Comparison of ENCODE assay signal across 9 mouse cellular contexts in genomic region chr1:132389886-132390585, GRCm38 (mm10). TPM values are rescaled to one million over a fixed set of nuclear protein-coding genes. Genes with fewer than 3 reads are reported as not detected.
A peak's percentile ranks its signal among the peaks of the same experiment; 100 is the strongest.
DNase-seq lines count a peak whose midpoint lies in the region; ATAC-seq lines count a peak whose summit lies in the region.
"Had no signal": no experiment of that assay in that cellular context is flagged by ENCODE, and none has a peak within 500 bp of the region (broad histone marks: within the 10 kb centered on the region; RNA-seq: fewer than 3 reads in every experiment).

No protein-coding gene starts in this region.

- peaks cover 47% of the 10 kb centered on the region for H3K4me1 ChIP-seq in hindbrain, embryonic 16.5 days (ENCODE audit: control insufficient read depth, insufficient read depth, low read depth, low read length)

- 0 out of 2 replicates have a peak, but pooled peaks have one; percentile 21 for ATAC-seq in hindbrain, embryonic 16.5 days
- ATAC-seq in megakaryocyte-erythroid progenitor cell, adult 5-6 weeks (replicated peaks; ENCODE audit: low FRiP score, low TSS enrichment, poor library complexity, severe bottlenecking) = peak; percentile 83
- ATAC-seq: Patski had no signal

- peak overlapping the region; percentile 91 for H3K27ac ChIP-seq in hindbrain, embryonic 16.5 days (ENCODE audit: low read depth, low read length)

- H3K4me2 ChIP-seq in hindbrain, embryonic 16.5 days (ENCODE audit: low read length) = peak overlapping the region; percentile 91

- intact Hi-C loops in left cerebral cortex, postnatal 10 days (cut with DNase I) = loop anchor here (5.0 kb wide), 1 partner anchor 42 kb away; no protein-coding TSS in a partner anchor

- H3K27me3 ChIP-seq in hindbrain, embryonic 16.5 days (replicated peaks; ENCODE audit: control insufficient read depth, insufficient read depth, low read length) = no peaks in the 10 kb centered on the region

- H3K36me3 ChIP-seq in hindbrain, embryonic 16.5 days (ENCODE audit: control insufficient read depth, insufficient read depth, low read length) = no peaks in the 10 kb centered on the region

- peak overlapping the region; percentile 85 for H3K4me3 ChIP-seq in hindbrain, embryonic 16.5 days (ENCODE audit: low read length)

- DNase-seq in adrenal gland, adult 2 months = peak; percentile 40
- DNase-seq in adrenal gland, postnatal 4 days (ENCODE audit: low spot score in 2 of 2) = no peak
- peak; percentile 97 for DNase-seq in cerebellum, adult 9-10 months
- DNase-seq in frontal cortex, postnatal 36 days (ENCODE audit: low spot score in 2 of 2) = peak; percentile 62 to 63
- peak; percentile 57 to 60 for DNase-seq in left cerebral cortex, postnatal 10 days (ENCODE audit: extremely low spot score in 1 of 2, low spot score in 2 of 2)
- peak; percentile 65 to 76 for DNase-seq in spleen, postnatal 14 days (ENCODE audit: low spot score in 2 of 2)

- WGBS in hindbrain, embryonic 16.5 days = 5% methylated on average over 13 of the region's 15 CpGs

- H3K9me3 ChIP-seq in hindbrain, embryonic 16.5 days (ENCODE audit: control insufficient read depth, low read length) = no peaks in the 10 kb centered on the region

- H3K9ac ChIP-seq in hindbrain, embryonic 16.5 days (ENCODE audit: low read depth, low read length) = peak overlapping the region; percentile 93

RNA-seq across cellular contexts. Expression of gene Tmcc2, which starts 1.0 kb away (rescaled TPM):
- 10 to 100 TPM in 1 of 2 experiments, 1 to 10 TPM in 1; 6.4 to 11.2 TPM for total RNA-seq in adrenal gland, adult 2 months (2021)
- polyA plus RNA-seq in adrenal gland, adult 2 months (2012; rRNA removed) = 12.2 and 15.4 TPM in 2 replicates
- 10 to 100 TPM; 32.8 to 50.6 TPM for total RNA-seq in adrenal gland, postnatal 4 days (2021)
- 26.6 and 35.5 TPM in 2 replicates for polyA plus RNA-seq in hindbrain, embryonic 16.5 days (2015; fragmentation: Nextera tagmentation; extraction: Ambion mirVana)
- 100 to 1,000 TPM; 141 to 143 TPM for total RNA-seq in left cerebral cortex, postnatal 10 days (2021)
- 7.3 and 12.5 TPM in 2 replicates for total RNA-seq in megakaryocyte-erythroid progenitor cell, adult 5-6 weeks (2014; fragmentation: Nextera tagmentation)
- total RNA-seq in megakaryocyte-erythroid progenitor cell, adult 5-6 weeks (2017) = 3.2 and 4.8 TPM in 2 replicates

RNA-seq across cellular contexts. Expression of gene Dstyk, which starts 27.3 kb away (rescaled TPM):
- 10 to 100 TPM; 19.9 to 23.7 TPM for total RNA-seq in adrenal gland, adult 2 months (2021)
- 11.7 and 15.5 TPM in 2 replicates for polyA plus RNA-seq in adrenal gland, adult 2 months (2012; rRNA removed)
- total RNA-seq in adrenal gland, postnatal 4 days (2021) = 10 to 100 TPM; 28.3 to 29.0 TPM
- 7.9 and 9.7 TPM in 2 replicates for polyA plus RNA-seq in hindbrain, embryonic 16.5 days (2015; fragmentation: Nextera tagmentation; extraction: Ambion mirVana)
- total RNA-seq in left cerebral cortex, postnatal 10 days (2021) = 10 to 100 TPM; 27.2 to 28.4 TPM
- total RNA-seq in megakaryocyte-erythroid progenitor cell, adult 5-6 weeks (2014; fragmentation: Nextera tagmentation) = 3.8 and 12.1 TPM in 2 replicates
- 5.1 and 13.9 TPM in 2 replicates for total RNA-seq in megakaryocyte-erythroid progenitor cell, adult 5-6 weeks (2017)

Comparison
In these comparisons a context has a peak if more than half of its experiments do, and no peak if none do; other contexts are left out.
1. DNase-seq: peak in adrenal gland, adult 2 months (single experiment), cerebellum, adult 9-10 months (single experiment), frontal cortex, postnatal 36 days (2 of 2), left cerebral cortex, postnatal 10 days (2 of 2) and spleen, postnatal 14 days (2 of 2); none in adrenal gland, postnatal 4 days (0 of 2).